Mouse (Mus musculus) cerebellum, postnatal 4 days (tissue): ENCODE data around the gene Mfap1a.
"Not testable (repeated sequence)": the region's sequence is repeated elsewhere in the genome, so short reads cannot be mapped to it uniquely, and the experiment has no call there.

Experiments used
- DNase-seq, 2 experiments: peaks; one replicate each; pipeline ENCODE4 v3.0.0; 2022; ENCODE audit warnings: low spot score in 2 of 2, mixed read lengths in 1 of 2

Mfap1a gene

GRCm38 (mm10) chr2:121505942-121506882 is at the start of gene Mfap1a, which contains the start of gene Wdr76:
Mfap1a (minus strand) TSS chr2:121506665.
Wdr76 (plus strand) TSS chr2:121506723.
- peak; percentile 57 to 71 for DNase-seq

- DNase-seq, result no peak
These were observed 44.8 kb upstream of the Mfap1a start for GRCm38 (mm10) chr2:121551271-121551670.

GRCm38 (mm10) chr2:121549630-121550029 is 43.2 kb upstream of the Mfap1a start:
- DNase-seq, result no peak

- DNase-seq, result no peak
These were observed 38.4 kb upstream of the Mfap1a start for GRCm38 (mm10) chr2:121544829-121545228.

- no peak for DNase-seq
These were observed 18.6 kb upstream of the Mfap1a start for GRCm38 (mm10) chr2:121525056-121525455.

- not testable (repeated sequence) for DNase-seq
These were observed 16.4 kb upstream of the Mfap1a start for GRCm38 (mm10) chr2:121522830-121523229.

- no peak for DNase-seq
These were observed 15.5 kb upstream of the Mfap1a start for GRCm38 (mm10) chr2:121522006-121522405.

GRCm38 (mm10) chr2:121518711-121519110 is 12.2 kb upstream of the Mfap1a start:
- DNase-seq, result not testable (repeated sequence)

GRCm38 (mm10) chr2:121518106-121518505 is 11.6 kb upstream of the Mfap1a start:
- DNase-seq, result no peak

GRCm38 (mm10) chr2:121514211-121514610 is 7.7 kb upstream of the Mfap1a start:
- DNase-seq, result no peak

- DNase-seq, result not testable (repeated sequence)
These were observed 6.7 kb upstream of the Mfap1a start for GRCm38 (mm10) chr2:121512991-121513765.

- DNase-seq, result no peak
These were observed 4.9 kb upstream of the Mfap1a start for GRCm38 (mm10) chr2:121511401-121511800.

- peak in 1 of 2 experiments; percentile 20 for DNase-seq
These were observed 3.1 kb upstream of the Mfap1a start for GRCm38 (mm10) chr2:121509584-121509983.

- DNase-seq, result no peak
These were observed 1.5 kb upstream of the Mfap1a start for GRCm38 (mm10) chr2:121507951-121508330.

GRCm38 (mm10) chr2:121507173-121507950 is 897 bp upstream of the Mfap1a start:
- DNase-seq, result no peak

- not testable (repeated sequence) for DNase-seq
These were observed 4.9 kb downstream of the Mfap1a start for GRCm38 (mm10) chr2:121501550-121501949.

GRCm38 (mm10) chr2:121484403-121484802 is 22.1 kb downstream of the Mfap1a start:
- not testable (repeated sequence) for DNase-seq

GRCm38 (mm10) chr2:121483576-121483975 is 22.9 kb downstream of the Mfap1a start:
- no peak for DNase-seq

- not testable (repeated sequence) for DNase-seq
These were observed 25.5 kb downstream of the Mfap1a start for GRCm38 (mm10) chr2:121480916-121481315.

GRCm38 (mm10) chr2:121480498-121480897 is 26.0 kb downstream of the Mfap1a start:
- no peak for DNase-seq

- no peak for DNase-seq
These were observed 28.8 kb downstream of the Mfap1a start for GRCm38 (mm10) chr2:121477491-121478266.
